Mouse (Mus musculus) midbrain, embryonic 14.5 days (tissue): ENCODE data around the gene Dusp23. TPM values are rescaled to one million over a fixed set of nuclear protein-coding genes. Genes with fewer than 3 reads are reported as not detected.

Experiments used
- polyA plus RNA-seq: library from polyadenylated mRNA; unstranded; fragments of >200 nt; fragmentation: Nextera tagmentation; extraction: Ambion mirVana; gene quantifications from 2 replicates; pipeline ENCODE4 v1.2.1, GENCODE M21; 2014

Gene Dusp23
- polyA plus RNA-seq, 1 experiment from 2014 or later: 8.7 TPM

Other genes starting within 250 kb of the Dusp23 start
- 0.32 TPM in 1 of 2 replicates, not detected in the other for gene Slamf9, start 157.6 kb downstream of the Dusp23 start, polyA plus RNA-seq
- gene Igsf9, start 151.2 kb downstream of the Dusp23 start, polyA plus RNA-seq: 49.6 and 52.6 TPM in 2 replicates
- gene Tagln2, start 132.9 kb downstream of the Dusp23 start, polyA plus RNA-seq: 25.7 and 43.5 TPM in 2 replicates
- 1.9 and 2.2 TPM in 2 replicates for gene Cfap45, start 112.2 kb downstream of the Dusp23 start, polyA plus RNA-seq
- gene Vsig8, start 77.0 kb downstream of the Dusp23 start, polyA plus RNA-seq: 0.22 TPM in 1 of 2 replicates, not detected in the other
- 0.42 TPM in 1 of 2 replicates, not detected in the other for gene Slamf8, start 42.4 kb downstream of the Dusp23 start, polyA plus RNA-seq
- 0.14 TPM in 1 of 2 replicates, not detected in the other for gene Fcrl6, start 30.4 kb downstream of the Dusp23 start, polyA plus RNA-seq
- gene Crp, start 65.1 kb upstream of the Dusp23 start, polyA plus RNA-seq: not detected in 2 replicates